Mouse (Mus musculus) liver, postnatal 0 days (tissue): Measurements from ENCODE around the gene Stk24. TPM values are rescaled to one million over a fixed set of nuclear protein-coding genes. Genes with fewer than 3 reads are reported as not detected.

Source experiments
- ATAC-seq: fragments of 200-750 bp; cut with Nextera tagmentation; 2 replicates; pipeline ENCODE4 v1.8.0; 2017; ENCODE audit warnings: mild to moderate bottlenecking, moderate library complexity
- DNase-seq: peaks from one replicate; pipeline ENCODE4 v3.0.0-alpha.2; 2016
- H3K27ac ChIP-seq: fragments of 300-500 bp; sonication (generic); 2 replicates; pipeline ENCODE4 v1.5.1; 2014; ENCODE audit warnings: antibody characterized with exemption, moderate library complexity, mild to moderate bottlenecking, low read depth
- H3K27me3 ChIP-seq: fragments of 300-500 bp; sonication (generic); 2 replicates; pipeline ENCODE4 v1.6.1; 2014; ENCODE audit warnings: low read length, control low read depth, mixed read lengths; ENCODE audit not compliant: insufficient read depth
- H3K36me3 ChIP-seq: fragments of 300-500 bp; sonication (generic); replicated peaks from 2 replicates; pipeline ENCODE4 v1.6.1; 2014; ENCODE audit warnings: mild to moderate bottlenecking, control low read depth, low read length, moderate library complexity, mixed read lengths; ENCODE audit not compliant: insufficient read depth
- H3K4me1 ChIP-seq: fragments of 300-500 bp; sonication (generic); 2 replicates; pipeline ENCODE4 v1.6.1; 2014; ENCODE audit warnings: antibody characterized with exemption, mild to moderate bottlenecking, control low read depth; ENCODE audit not compliant: insufficient read depth
- H3K4me2 ChIP-seq: fragments of 300-500 bp; sonication (generic); 2 replicates; pipeline ENCODE4 v1.6.1; 2014; ENCODE audit warnings: low read depth, mild to moderate bottlenecking, low read length, moderate library complexity, mixed read lengths
- H3K4me3 ChIP-seq: fragments of 300-500 bp; sonication (generic); 2 replicates; pipeline ENCODE4 v1.5.1; 2014; ENCODE audit warnings: low read depth, low read length
- H3K9ac ChIP-seq: fragments of 300-500 bp; sonication (generic); replicated peaks from 2 replicates; pipeline ENCODE4 v1.6.1; 2014; ENCODE audit warnings: mild to moderate bottlenecking, moderate library complexity
- H3K9me3 ChIP-seq: fragments of 300-500 bp; sonication (generic); 2 replicates; pipeline ENCODE4 v1.6.1; 2016; ENCODE audit warnings: mild to moderate bottlenecking, control low read depth, low read length, mixed read lengths
- CTCF ChIP-seq: sonication (generic); IDR thresholded peaks from 2 replicates; pipeline ENCODE4 v1.5.1; 2016; ENCODE audit warnings: antibody characterized with exemption, low read depth
- EP300 ChIP-seq: IDR thresholded peaks from 2 replicates; pipeline ENCODE4 v1.6.1; 2016; ENCODE audit warnings: antibody characterized with exemption, low read depth, mild to moderate bottlenecking
- WGBS: fragments of 180-500 bp; shearing (Covaris S2); extraction: QIAGEN DNeasy Blood & Tissue Kit; methylation state at CpG from one replicate; pipeline ENCODE4 v1.1.7; 2014; ENCODE audit not compliant: insufficient replicate concordance; 5-methylcytosine and 5-hydroxymethylcytosine counted together
- polyA plus RNA-seq: library from polyadenylated mRNA; unstranded; fragments of >200 nt; fragmentation: Nextera tagmentation; extraction: Ambion mirVana; gene quantifications from 2 replicates; pipeline ENCODE4 v1.2.1, GENCODE M21; 2015

Gene Stk24
- polyA plus RNA-seq, 1 experiment from 2014 or later = 19.3 TPM

DNA sequence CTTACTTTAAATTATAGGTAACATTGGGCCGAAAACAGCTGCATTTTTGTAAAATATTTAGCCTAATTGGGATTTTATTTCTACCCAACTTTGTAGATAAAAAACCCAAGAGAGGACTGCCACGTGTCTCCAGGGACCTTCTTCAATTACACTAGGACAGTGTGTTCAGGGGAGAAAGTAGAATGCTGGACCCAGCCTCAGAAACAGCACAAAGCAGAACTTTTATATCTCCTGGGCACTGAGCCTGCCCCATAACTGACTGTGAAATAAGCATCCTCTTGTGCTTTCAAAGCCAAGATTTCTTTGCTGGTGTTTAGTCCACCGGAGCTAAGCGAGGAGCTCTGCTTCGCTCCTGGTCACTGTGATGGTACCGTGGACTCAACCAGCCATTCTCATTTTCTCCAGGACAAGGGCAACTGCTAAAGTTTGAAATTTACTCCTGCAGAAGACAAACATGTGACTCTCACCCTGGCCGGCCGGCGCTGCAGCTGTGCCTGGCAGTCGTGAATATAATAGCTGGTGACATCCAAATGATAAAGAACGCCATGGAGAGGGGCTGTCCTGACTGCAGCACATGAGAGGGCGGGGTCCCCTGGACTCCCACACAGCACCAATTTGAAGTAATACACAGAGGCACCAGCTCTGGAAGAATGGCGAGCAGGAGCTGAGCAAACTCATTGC is 63.0 kb downstream of the Stk24 start:
- DNase-seq = no peak
- Histone ChIP-seq H3K36me3 (no peaks in the 10 kb centered on the region), H3K9me3 (no peaks in the 10 kb centered on the region), H3K27me3 (no peaks in the 10 kb centered on the region), H3K27ac (no peak overlapping the region), H3K9ac (no peak overlapping the region), H3K4me3 (no peak overlapping the region), H3K4me2 (no peak overlapping the region), H3K4me1 (peaks cover 15% of the 10 kb centered on the region)
- WGBS = 73% methylated on average over 13 of the region's 13 CpGs
- TF ChIP-seq EP300 (no peak), CTCF (no peak)
- ATAC-seq = no peak

DNA sequence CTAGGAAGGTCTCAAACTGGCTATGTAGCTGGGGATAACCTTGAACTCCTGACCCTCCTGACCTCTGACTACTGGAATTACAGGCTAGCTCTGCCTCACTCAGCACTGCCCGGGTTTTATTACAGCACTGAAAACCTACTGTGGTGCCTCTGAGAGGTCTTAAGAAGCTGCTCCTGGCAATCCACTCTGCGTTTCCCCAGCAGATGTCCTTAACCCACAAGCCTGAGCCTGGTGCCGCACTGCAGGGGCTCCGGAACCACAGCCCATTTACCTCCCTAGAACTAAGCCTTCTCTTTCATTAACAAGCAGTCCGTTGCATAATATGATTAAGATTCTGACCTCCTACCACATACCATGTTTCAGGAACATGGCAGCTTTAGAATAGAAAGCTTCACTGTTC is 63.7 kb downstream of the Stk24 start:
- Histone ChIP-seq H3K4me3 (no peak overlapping the region), H3K27ac (0 out of 2 replicates have a peak overlapping the region, but pooled peaks have one; percentile 4), H3K9me3 (no peaks in the 10 kb centered on the region), H3K36me3 (no peaks in the 10 kb centered on the region), H3K4me1 (peaks cover 20% of the 10 kb centered on the region), H3K4me2 (no peak overlapping the region), H3K9ac (no peak overlapping the region; the same call in 1 of the 2 replicates), H3K27me3 (no peaks in the 10 kb centered on the region)
- TF ChIP-seq CTCF = no peak
- TF ChIP-seq EP300 = no peak
- ATAC-seq (no peak), DNase-seq (no peak)
- 82% methylated on average over 5 of the region's 5 CpGs for WGBS

DNA sequence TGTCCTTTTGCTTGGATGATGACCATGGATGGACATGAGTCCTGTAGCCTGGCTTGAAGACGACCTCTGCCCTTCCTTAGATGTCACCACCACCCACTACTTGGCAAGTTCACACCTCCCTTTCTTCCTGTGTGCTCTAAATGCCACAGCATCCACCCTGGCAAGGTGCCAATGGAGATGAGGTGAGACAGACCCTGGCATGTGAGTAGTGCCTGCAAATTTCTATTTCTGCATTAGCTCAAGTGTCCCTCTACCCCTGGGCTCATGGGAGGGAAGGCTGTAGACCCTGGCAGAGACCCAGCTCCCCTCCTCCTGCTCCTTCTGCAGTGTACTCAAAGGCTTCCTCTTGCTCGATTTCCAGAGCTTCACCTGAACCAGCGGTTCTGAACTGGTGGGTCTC is 64.9 kb downstream of the Stk24 start:
- Histone ChIP-seq H3K27me3 (no peaks in the 10 kb centered on the region), H3K4me2 (no peak overlapping the region), H3K9ac (no peak overlapping the region), H3K36me3 (no peaks in the 10 kb centered on the region), H3K9me3 (no peaks in the 10 kb centered on the region), H3K27ac (no peak overlapping the region), H3K4me3 (no peak overlapping the region), H3K4me1 (peaks cover 28% of the 10 kb centered on the region)
- ATAC-seq = no peak
- 72% methylated on average over 3 of the region's 3 CpGs for WGBS
- no peak for DNase-seq
- TF ChIP-seq EP300 = no peak

DNA sequence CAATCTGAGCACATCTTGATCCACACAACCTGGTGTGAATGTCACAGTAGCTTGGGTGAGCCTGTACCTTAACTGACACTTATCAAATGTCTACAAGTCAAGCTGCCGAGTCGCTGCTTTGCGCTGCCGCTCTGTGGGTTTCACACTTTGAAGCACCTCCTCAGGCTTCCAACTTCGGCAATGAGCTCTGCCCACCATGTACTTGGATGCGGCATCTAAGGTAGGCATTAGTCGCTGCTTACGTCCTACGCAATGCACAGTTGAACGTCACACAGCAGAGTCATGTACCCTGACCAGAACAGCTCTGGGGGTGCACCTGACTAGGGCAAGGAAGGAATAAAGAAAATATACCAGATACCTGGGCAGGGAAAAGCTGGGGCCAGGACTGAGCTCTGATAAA is 66.5 kb downstream of the Stk24 start:
- Histone ChIP-seq H3K4me2 (no peak overlapping the region), H3K4me3 (no peak overlapping the region), H3K9me3 (no peaks in the 10 kb centered on the region), H3K27me3 (no peaks in the 10 kb centered on the region), H3K4me1 (peaks cover 30% of the 10 kb centered on the region), H3K36me3 (no peaks in the 10 kb centered on the region), H3K9ac (no peak overlapping the region), H3K27ac (no peak overlapping the region)
- no peak for ATAC-seq
- DNase-seq = no peak
- 88% methylated on average over 10 of the region's 10 CpGs for WGBS
- TF ChIP-seq EP300 (no peak), CTCF (no peak)

DNA sequence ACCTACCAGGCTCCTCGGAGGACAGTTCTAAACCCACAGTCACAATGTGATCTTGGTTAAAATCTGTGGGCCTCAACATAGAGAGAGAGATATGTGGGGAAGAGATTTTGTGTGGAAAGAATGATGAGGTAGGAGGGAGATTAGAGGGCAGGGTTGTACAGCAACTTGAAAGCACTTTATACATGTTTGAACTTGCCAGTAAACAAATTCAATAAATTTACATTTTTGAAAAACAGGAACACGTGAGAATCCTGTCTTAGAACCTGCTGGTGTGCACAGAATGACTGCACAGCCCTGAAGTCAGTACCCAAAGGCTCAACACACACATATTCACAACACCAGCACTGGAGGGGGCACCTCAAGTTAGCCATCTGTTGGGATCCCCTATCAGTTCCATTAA is 68.7 kb downstream of the Stk24 start:
- ATAC-seq = no peak
- TF ChIP-seq CTCF (no peak), EP300 (no peak)
- H3K4me1 ChIP-seq = peaks cover 26% of the 10 kb centered on the region
- H3K36me3 ChIP-seq = peaks cover 13% of the 10 kb centered on the region; the same call in 1 of the 2 replicates
- H3K4me3 ChIP-seq = no peak overlapping the region
- 51% methylated on average over 2 of the region's 2 CpGs for WGBS
- no peak overlapping the region for H3K27ac ChIP-seq
- no peak overlapping the region for H3K4me2 ChIP-seq
- DNase-seq = no peak
- no peak overlapping the region for H3K9ac ChIP-seq
- no peaks in the 10 kb centered on the region for H3K9me3 ChIP-seq
- no peaks in the 10 kb centered on the region for H3K27me3 ChIP-seq

DNA sequence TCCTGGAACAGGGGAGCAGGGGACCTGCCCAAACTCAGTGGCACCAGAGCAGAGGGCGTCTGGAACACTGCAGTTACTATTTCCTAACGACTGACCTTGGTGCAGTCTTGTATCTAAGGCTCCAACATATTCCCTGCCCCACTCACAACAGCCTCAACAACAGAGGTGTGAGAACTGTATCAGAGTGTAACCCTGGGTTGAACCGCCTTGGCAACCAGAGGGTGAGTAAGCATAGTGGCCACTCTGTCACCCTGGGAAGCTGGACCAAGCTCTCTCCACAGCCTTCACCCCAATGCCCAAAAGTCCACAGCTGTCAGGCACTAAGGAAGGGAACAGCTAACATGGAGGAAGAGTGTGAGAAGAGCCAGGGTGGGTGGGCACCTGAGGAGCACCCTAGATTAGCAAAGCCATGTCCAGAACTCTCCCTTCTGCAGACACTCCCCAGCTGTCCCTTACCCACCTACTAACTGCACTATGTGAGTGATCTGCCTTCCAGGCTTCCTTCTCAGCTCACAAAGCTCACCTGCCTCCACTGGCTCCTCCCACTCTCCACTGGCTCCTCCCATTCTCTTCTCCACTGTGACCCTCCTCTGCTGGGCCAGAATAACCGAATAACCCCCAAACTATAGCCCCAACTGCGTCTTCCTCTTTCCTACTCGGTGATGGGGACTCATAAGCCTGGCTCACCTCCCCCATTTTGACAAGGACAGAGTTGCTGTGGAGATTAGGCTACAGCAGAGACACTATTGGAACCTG is 69.3 kb downstream of the Stk24 start:
- H3K4me2 ChIP-seq = peak overlapping the region; percentile 18; the same call in 1 of the 2 replicates
- no peaks in the 10 kb centered on the region for H3K9me3 ChIP-seq
- H3K36me3 ChIP-seq = peaks cover 15% of the 10 kb centered on the region; the same call in 1 of the 2 replicates
- no peak for TF ChIP-seq CTCF
- no peak for TF ChIP-seq EP300
- WGBS = 45% methylated on average over 6 of the region's 6 CpGs
- peaks cover 24% of the 10 kb centered on the region for H3K4me1 ChIP-seq
- H3K4me3 ChIP-seq = no peak overlapping the region
- no peaks in the 10 kb centered on the region for H3K27me3 ChIP-seq
- H3K27ac ChIP-seq = no peak overlapping the region
- ATAC-seq (no peak), DNase-seq (no peak)
- no peak overlapping the region for H3K9ac ChIP-seq
